Mouse (Mus musculus) E14TG2a.4 (cell line): ENCODE data around the gene Efna5.

Experiments
- CTCF ChIP-seq: conservative IDR thresholded peaks from 2 replicates; pipeline ENCODE4 v1.5.1; 2014; ENCODE audit warnings: low read length
- NANOG ChIP-seq: IDR thresholded peaks from 2 replicates; pipeline ENCODE4 v1.6.1; 2014; ENCODE audit warnings: borderline replicate concordance, low read length, mixed read lengths
- POU5F1 ChIP-seq: IDR thresholded peaks from 2 replicates; pipeline ENCODE4 v1.6.1; 2014; ENCODE audit warnings: low read length, borderline replicate concordance

- TF ChIP-seq CTCF (no peak), NANOG (no peak), POU5F1 (no peak)
Observed at GRCm38 (mm10) chr17:62862298-62862999, 18.7 kb downstream of the Efna5 start.
